Mouse (Mus musculus): ENCODE measurements around the gene Hnrnpu. TPM values are rescaled to one million over a fixed set of nuclear protein-coding genes. Genes with fewer than 3 reads are reported as not detected.

Hnrnpu gene
- polyA plus RNA-seq, 1 experiment = 41.0 TPM

DNA sequence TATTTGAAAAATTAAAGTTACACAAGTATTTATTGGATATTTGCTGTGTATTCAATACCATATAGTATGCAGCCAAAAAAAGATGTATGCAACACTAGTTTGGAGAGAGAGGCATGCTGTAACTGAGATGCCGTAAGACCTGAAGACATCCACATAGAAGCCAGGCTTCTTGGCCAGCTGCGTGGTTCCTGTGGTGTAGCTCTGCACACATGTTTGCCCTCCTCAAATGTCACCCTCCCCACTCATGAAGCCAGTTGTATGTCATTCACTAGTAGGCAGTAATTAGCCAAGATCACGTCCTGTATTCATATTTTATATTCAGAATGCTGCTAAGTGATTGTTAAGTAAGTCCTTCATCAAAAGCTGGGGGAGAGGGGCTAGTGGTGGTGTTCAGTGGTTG is 3.8 kb upstream of the Hnrnpu start:
- no peak for DNase-seq (ENCODE audit: low read depth)

- no peak for DNase-seq (ENCODE audit: low read depth)
Measured at GRCm38 (mm10) chr1:178340213-178340612, 2.6 kb upstream of the Hnrnpu start.

DNA sequence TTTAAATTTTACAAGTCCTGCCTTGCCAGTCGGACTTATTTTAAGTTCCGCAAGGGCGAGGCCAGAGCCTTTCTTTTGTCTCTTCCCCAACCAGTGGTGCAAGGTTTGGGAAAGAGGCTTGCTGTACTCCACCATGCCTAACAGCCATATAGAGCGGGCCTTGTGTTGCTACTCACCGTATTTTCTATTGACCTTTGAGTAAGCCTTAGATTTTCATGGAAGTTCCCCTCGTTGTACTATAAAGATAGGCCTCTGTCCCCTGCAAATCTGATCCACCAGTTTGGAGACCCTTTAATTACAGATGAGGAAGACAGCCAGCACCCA is 683 bp upstream of the Hnrnpu start:
- no peak for DNase-seq (ENCODE audit: low read depth)

DNA sequence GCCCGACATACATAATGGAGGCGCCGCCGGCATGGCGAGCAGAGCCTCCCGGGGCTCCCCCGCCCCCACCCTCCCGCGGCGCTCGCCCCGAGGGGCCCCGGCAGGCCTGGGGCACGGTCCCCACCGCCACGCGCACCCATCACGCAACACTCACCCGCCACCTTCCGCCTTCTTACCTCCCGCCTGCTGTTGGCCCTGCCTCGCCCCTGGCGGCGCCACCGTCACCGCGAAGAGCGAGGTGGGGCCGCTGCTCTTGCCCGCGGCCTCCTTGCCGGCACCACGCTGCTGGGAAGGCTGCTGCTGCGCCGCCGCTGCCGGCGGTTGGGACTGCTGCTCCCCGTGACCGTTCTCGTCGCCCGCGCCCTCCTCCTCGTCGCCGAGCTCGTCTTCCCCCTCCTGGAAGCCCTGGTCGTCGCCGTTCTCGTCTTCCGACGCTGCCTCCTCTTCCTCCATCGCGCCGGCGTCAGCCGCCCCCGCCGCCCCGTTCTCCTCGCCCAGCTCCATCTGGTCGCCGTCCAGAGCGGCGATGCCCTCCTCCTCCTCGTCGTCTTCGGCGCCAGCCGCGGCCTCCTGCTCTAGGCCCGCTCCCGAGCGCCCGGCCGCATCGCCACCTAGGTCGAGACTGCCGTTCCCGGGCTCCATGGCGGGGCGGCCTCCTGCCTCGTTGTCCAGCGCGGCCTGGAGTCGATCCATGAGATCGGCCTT is 668 bp downstream of the Hnrnpu start:
- no peak for DNase-seq (ENCODE audit: low read depth)

DNA sequence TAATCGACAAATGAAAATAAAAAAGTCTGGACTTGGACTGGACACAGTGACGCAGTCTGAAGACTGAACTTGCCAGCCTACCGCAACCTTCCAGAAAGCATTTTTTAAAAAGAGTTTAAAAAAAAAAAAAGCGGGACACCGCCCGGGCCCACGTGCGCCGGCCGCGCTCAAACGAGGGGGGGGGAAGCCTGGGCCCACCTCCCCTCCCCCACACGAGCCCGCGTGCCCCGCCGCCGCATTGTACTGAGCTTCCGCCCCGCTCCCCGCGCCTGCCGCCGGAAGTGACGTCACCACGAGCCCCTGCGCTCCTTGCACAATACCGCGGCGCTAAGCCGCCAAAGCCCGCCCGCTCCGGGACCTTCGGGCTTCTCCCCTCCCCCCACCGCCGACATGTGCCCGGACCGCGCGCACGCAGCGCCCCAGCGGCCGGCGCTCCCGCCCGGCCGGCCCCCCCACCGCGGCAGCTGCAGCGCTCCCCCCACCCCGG is 1.3 kb downstream of the Hnrnpu start:
- no peak for DNase-seq (ENCODE audit: low read depth)

GRCm38 (mm10) chr1:178335860-178336261 is 1.7 kb downstream of the Hnrnpu start:
- DNase-seq (ENCODE audit: low read depth) = no peak

- no peak for DNase-seq (ENCODE audit: low read depth)
Measured at GRCm38 (mm10) chr1:178329946-178330345, 7.7 kb downstream of the Hnrnpu start.

DNA sequence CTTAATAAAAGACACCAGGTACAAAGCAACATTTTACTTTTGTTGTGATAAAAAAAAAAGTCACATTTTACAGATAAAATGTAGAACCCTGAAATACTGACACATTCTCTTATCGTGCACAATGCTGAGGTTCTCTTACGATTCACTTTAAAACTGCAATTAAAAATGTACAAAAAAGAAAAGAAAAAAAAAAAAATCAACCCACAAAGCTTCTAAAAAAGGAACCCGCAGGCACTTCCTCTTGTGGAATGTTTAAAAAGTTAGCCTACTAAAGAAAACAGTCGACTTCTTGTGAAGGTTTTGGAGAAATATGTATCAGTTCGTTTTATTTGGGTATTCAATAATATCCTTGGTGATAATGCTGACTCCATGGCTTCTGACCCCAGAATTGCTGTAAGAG is 8.6 kb downstream of the Hnrnpu start:
- DNase-seq (ENCODE audit: low read depth) = no peak

DNA sequence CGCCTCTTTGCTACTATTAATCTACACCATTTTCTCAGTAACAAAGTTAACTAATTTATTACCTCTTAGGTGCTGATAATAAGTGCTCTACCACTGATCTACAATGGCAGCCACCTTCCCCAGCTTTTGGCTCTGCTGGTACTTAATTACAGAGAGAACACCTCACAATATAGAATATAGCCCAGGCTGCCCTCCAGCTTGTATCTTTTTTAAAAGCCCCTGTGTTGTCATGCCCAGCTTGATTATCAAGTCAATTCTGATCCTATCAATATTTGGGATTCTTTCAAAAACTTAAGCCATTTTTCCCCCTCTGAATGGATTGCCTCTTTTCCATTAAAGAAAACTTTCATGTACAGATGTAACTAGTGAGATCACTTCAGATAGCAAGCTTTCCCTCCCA is 10.6 kb downstream of the Hnrnpu start:
- no peak for DNase-seq (ENCODE audit: low read depth)

- DNase-seq (ENCODE audit: low read depth) = no peak
Measured at GRCm38 (mm10) chr1:178326357-178326756, 11.2 kb downstream of the Hnrnpu start.

DNA sequence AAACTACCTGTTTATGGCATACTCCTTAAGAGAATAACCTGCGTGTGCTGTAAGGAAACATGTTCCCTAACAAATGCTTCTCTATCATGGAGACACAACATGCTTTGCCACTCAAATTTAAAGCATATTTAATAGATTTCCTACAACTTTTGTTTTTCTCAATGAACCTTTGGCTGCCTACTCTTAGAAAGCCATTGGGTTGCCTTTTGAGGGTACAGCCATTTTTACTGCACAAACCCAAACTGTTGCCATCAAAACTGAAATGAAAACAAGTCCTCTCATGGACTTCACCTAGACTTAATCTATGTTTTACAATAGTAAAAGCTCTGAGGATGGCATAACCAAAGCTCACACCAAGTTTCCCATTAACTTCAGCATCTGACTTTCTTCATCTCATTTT is 13.0 kb downstream of the Hnrnpu start:
- DNase-seq (ENCODE audit: low read depth) = no peak

GRCm38 (mm10) chr1:178323235-178323634 is 14.4 kb downstream of the Hnrnpu start:
- DNase-seq (ENCODE audit: low read depth) = no peak

DNA sequence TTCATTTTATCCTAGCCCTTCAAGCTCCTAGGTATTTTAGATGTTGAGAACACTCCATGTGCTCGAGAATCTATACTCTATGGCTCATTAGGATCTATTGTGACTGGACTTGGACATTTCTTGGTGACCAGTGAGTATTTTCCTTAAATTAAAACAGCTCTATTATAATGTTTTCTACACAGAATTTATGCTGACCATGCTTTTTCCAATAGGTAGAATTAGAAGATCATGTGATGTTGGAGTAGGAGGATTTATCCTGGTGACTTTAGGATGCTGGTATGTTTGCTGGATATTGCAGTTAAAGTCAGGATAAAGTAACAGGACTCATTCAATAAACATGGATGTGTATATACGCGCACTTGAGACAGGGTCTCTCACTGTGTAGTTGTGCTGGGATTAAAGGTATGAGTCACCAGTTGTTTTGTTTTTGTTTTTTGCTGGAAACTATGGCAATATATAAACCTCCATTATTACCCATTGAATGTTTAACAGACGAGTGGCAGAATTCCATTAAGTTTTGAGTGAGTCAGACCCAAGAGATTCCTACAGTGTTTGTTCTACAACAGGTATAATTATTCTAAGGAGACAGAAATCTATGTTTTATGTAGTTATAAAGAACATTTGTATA is 15.8 kb downstream of the Hnrnpu start:
- no peak for DNase-seq (ENCODE audit: low read depth)

GRCm38 (mm10) chr1:178320723-178321590 is 16.6 kb downstream of the Hnrnpu start:
- DNase-seq (ENCODE audit: low read depth) = no peak

- DNase-seq (ENCODE audit: low read depth) = no peak
Measured at GRCm38 (mm10) chr1:178320038-178320722, 17.4 kb downstream of the Hnrnpu start.

GRCm38 (mm10) chr1:178319295-178320037 is 18.1 kb downstream of the Hnrnpu start:
- DNase-seq (ENCODE audit: low read depth) = no peak

GRCm38 (mm10) chr1:178318389-178319184 is 19.0 kb downstream of the Hnrnpu start, which contains the start of gene Cox20:
Cox20 (plus strand) TSS chr1:178319130.
- DNase-seq (ENCODE audit: low read depth) = no peak

GRCm38 (mm10) chr1:178318002-178318388 is 19.6 kb downstream of the Hnrnpu start:
- DNase-seq (ENCODE audit: low read depth) = no peak

- DNase-seq (ENCODE audit: low read depth) = no peak
Measured at GRCm38 (mm10) chr1:178317275-178318001, 20.2 kb downstream of the Hnrnpu start.

DNA sequence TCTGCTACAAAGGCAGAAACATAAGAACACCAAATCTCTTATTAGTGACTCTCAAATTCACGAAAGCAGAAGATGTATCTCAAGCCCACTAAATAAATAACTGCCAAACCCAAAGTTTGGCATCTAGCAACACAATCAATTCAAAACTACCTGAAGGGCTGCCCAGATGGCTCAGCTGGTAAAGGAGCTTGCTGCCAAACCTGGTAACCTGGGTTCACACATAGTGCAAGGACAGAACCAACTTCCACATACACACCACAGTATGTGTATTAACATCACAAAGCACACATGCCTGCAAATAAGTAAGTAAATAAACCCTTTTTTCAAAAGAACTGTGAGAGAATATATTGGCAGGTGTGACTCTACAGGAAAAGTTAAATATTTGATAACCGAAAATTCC is 23.4 kb downstream of the Hnrnpu start:
- no peak for DNase-seq (ENCODE audit: low read depth)

Data from gonadal fat pad, adult 2 months (tissue).